Mouse (Mus musculus): ENCODE data around the gene Egfr.

Gene Egfr

GRCm38 (mm10) chr11:16823830-16824545, 72.0 kb downstream of the Egfr start:
- no peak for DNase-seq (ENCODE audit: low spot score)

- DNase-seq (ENCODE audit: low spot score), result no peak
Measured at GRCm38 (mm10) chr11:16829468-16829867, 77.5 kb downstream of the Egfr start.

- DNase-seq (ENCODE audit: low spot score), result no peak
Measured at GRCm38 (mm10) chr11:16830531-16831227, 78.7 kb downstream of the Egfr start.

- DNase-seq (ENCODE audit: low spot score), result no peak
Measured at GRCm38 (mm10) chr11:16831974-16832464, 80.0 kb downstream of the Egfr start.

DNA sequence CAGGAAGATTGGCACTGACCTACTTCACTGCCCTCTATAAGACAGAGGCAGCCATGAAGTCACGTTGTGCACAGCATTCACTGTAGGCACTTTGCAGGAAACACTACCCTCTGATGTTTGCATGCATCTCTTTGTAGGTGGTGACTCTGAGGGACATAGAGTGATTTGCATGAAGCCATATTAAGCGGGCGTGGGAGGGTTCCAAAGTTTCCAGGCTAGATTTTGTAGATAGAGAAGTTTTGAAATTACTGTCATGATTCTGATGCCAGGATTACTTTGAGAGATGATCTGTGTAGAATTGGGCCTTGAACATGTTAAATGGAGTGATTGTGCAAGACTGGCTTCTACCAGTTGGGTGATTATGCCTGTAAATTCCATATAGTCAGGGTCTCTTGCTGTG, 86.8 kb downstream of the Egfr start:
- DNase-seq (ENCODE audit: low spot score), result no peak

GRCm38 (mm10) chr11:16842924-16843323, 90.9 kb downstream of the Egfr start:
- no peak for DNase-seq (ENCODE audit: low spot score)

DNA sequence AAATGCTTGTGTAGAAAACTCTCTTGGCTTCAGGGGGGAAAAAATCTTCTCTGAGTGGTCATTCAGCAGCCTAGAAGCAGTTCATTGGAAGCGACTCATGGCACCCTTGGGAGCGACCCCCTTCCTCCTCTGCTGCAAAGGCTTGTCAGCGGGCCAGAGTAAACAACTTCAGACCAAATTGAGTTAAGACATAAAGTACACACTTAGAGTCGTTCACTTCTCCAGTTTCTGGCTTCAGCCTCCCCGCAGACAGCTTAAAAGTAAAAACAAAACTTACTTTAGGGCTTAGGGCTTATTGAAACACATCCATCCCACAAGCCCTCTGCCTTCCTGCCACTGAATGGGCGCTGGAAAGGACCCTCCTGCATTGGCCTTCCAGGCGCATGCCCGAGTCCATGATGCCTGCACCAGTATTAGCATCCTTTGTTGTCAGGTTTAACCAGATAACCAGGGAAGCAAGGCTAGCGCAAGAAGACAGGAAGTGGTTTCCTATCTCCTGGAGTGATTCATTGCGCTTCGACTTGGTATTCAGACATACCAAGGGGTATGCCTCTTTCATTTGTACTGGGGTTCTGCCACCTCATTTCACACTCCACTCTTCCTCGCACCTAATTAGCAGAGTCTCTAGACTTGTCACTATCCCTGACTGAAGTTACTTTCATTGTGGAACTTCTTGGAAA, 92.0 kb downstream of the Egfr start:
- no peak for DNase-seq (ENCODE audit: low spot score)

GRCm38 (mm10) chr11:16848881-16849280, 96.9 kb downstream of the Egfr start:
- DNase-seq (ENCODE audit: low spot score), result no peak

- DNase-seq (ENCODE audit: low spot score), result no peak
Measured at GRCm38 (mm10) chr11:16851361-16851760, 99.4 kb downstream of the Egfr start.

- no peak for DNase-seq (ENCODE audit: low spot score)
Measured at GRCm38 (mm10) chr11:16854111-16854510, 102.1 kb downstream of the Egfr start.

DNA sequence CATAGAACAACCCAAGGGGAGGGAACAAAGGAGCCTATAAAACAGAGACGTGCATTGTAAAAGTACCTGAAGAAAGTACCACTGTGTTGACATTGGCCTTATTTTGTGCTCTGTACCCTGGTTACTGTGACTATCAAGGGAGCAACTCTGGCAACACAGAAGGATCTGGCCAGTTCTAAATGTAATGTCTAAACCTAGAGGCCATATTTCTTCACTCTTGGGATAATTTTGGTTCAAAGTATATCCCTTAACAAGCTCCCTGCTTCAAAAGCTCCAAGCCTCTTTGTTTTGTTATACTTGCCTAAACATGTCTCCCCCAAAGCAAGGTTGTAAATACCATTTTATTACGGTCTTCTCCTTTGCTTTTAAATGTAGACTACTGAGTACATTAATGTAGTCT, 105.3 kb downstream of the Egfr start:
- no peak for DNase-seq (ENCODE audit: low spot score)

DNA sequence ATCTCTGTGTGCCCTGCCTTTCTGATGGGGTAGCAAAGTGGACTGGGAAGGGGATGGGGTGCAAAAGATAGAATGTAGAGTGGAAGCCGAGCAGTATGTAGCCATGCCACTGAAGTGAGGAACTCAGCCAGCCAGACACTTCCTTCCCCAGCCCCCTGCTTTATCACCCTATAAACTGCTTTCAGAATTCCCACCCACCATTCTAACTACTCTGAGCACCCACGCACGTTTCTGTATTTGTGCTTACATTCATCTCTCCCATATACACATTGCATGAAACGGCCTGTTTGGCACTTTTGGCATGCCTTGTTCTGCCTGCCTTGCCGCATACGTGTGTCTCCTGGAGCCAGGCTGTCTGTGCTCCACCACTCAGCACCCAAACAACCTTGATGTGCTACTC, 109.0 kb downstream of the Egfr start:
- DNase-seq (ENCODE audit: low spot score), result no peak

GRCm38 (mm10) chr11:16863547-16863946, 111.5 kb downstream of the Egfr start:
- no peak for DNase-seq (ENCODE audit: low spot score)

DNA sequence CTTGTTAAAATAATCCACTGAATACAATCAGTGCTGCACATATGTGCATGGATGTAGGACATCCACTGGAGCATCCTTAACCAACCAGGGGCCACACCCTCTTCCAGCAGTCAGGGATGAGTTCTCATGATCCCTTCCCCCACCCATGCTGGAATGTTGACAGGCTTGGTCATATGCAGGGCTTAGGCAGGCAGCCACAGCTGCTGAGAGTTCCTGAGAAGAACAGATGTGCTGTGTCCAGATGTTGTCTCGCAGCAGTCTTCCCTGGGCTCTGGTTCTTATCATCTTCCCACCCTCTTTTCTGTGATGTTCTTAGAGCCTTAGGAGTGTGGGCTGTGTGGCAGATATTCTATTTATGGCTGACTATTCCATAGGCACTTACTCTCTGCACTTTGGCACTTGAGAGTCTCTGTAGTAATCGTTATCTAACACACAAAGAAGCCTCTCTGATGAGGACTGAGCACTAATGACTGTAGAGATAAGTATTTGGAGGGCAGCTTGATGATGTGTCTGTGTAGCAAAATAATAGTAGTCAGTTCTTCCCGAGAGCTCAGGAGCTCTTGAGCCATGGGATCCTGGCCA, 113.1 kb downstream of the Egfr start:
- DNase-seq (ENCODE audit: low spot score), result peak; percentile 46

DNA sequence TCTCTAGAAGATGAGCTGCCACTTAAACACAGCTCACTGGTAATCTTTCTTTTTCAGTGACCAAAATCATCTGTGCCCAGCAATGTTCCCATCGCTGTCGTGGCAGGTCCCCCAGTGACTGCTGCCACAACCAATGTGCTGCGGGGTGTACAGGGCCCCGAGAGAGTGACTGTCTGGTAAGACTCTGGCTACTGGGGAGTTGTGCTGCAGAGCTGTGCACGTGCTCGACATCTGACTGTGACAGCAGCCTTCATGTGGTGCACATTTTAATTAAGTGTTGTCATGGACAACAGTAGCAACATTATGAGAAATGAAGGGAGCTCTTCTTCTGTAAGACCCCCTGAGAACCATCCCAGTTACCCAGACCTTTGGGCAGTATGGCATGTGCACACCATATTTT, 116.0 kb downstream of the Egfr start:
- DNase-seq (ENCODE audit: low spot score), result no peak

- no peak for DNase-seq (ENCODE audit: low spot score)
Measured at GRCm38 (mm10) chr11:16869506-16869905, 117.5 kb downstream of the Egfr start.

DNA sequence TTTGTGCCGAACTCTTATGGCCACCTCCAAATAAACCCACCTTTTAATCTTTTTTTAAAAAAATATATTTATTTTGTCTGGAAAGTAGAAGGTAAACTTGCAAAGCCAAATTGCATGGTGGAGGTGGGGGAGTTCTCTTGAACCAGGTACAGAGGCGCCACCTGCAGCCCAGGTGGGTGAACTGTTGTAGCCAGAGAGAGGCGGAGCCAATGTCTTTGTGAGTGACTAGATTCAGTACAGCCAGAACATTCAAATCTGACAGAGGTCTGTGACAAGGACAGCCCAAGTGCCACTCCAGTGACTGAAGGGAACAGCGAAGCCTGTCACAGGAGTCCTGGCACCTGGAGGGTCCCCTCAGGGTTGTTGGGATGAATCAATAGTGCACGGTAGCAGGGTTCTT, 119.1 kb downstream of the Egfr start:
- DNase-seq (ENCODE audit: low spot score), result peak; percentile 47

- peak; percentile 59 for DNase-seq (ENCODE audit: low spot score)
Measured at GRCm38 (mm10) chr11:16877676-16878378, 125.8 kb downstream of the Egfr start.

- no peak for DNase-seq (ENCODE audit: low spot score)
Measured at GRCm38 (mm10) chr11:16881932-16882331, 129.9 kb downstream of the Egfr start.

- no peak for DNase-seq (ENCODE audit: low spot score)
Measured at GRCm38 (mm10) chr11:16886152-16886551, 134.1 kb downstream of the Egfr start.

DNA sequence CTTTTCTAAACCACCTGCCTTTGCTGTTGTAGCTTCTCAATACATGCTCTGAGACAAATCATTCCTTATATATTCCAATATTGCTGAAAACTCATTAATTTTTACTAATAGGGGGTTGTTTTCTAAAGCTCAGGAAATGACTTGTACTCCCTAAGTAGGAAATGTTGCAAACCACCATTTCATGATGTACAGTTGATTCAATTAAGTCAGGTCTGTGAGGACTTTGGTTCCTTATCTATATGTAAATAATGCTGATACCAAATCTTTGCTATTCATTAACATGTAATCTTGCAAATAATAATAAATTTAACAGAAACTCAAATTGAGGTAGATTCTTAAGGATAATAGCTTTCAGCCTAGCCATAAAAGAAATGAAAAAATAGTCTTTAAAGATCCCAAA, 136.1 kb downstream of the Egfr start:
- no peak for DNase-seq (ENCODE audit: low spot score)

Measured in testis, postnatal 10 days (tissue).